Mouse (Mus musculus) stomach, embryonic 14.5 days (tissue): Measurements from ENCODE around the gene Sgms1. TPM values are rescaled to one million over a fixed set of nuclear protein-coding genes. Genes with fewer than 3 reads are reported as not detected.

Source experiments
- ATAC-seq: fragments of 200-750 bp; cut with Nextera tagmentation; 2 replicates; pipeline ENCODE4 v1.8.0; 2017; ENCODE audit warnings: low read depth, moderate TSS enrichment; ENCODE audit not compliant: insufficient number of reproducible peaks, insufficient read depth, low FRiP score
- H3K27ac ChIP-seq: fragments of 300-500 bp; sonication (generic); 2 replicates; pipeline ENCODE4 v1.5.1; 2014; ENCODE audit warnings: mild to moderate bottlenecking, low read length, moderate library complexity, mixed read lengths
- H3K27me3 ChIP-seq: fragments of 300-500 bp; sonication (generic); 2 replicates; pipeline ENCODE4 v1.6.1; 2014; ENCODE audit warnings: low read length, control low read depth, mixed read lengths; ENCODE audit not compliant: control insufficient read depth, insufficient read depth
- H3K36me3 ChIP-seq: fragments of 300-500 bp; sonication (generic); 2 replicates; pipeline ENCODE4 v1.6.1; 2014; ENCODE audit warnings: mild to moderate bottlenecking, control low read depth, low read length, moderate library complexity, mixed read lengths; ENCODE audit not compliant: control insufficient read depth, insufficient read depth
- H3K4me1 ChIP-seq: fragments of 300-500 bp; sonication (generic); 2 replicates; pipeline ENCODE4 v1.6.1; 2014; ENCODE audit warnings: low read length, control low read depth, mixed read lengths; ENCODE audit not compliant: control insufficient read depth, insufficient read depth
- H3K4me2 ChIP-seq: fragments of 300-500 bp; sonication (generic); replicated peaks from 2 replicates; pipeline ENCODE4 v1.6.1; 2014; ENCODE audit warnings: low read depth, low read length, control low read depth
- H3K4me3 ChIP-seq: fragments of 300-500 bp; sonication (generic); 2 replicates; pipeline ENCODE4 v1.5.1; 2014; ENCODE audit warnings: low read depth, low read length, control low read depth
- H3K9ac ChIP-seq: fragments of 300-500 bp; sonication (generic); replicated peaks from 2 replicates; pipeline ENCODE4 v1.6.1; 2014; ENCODE audit warnings: low read depth, mild to moderate bottlenecking, control low read depth, low read length, moderate library complexity, mixed read lengths
- H3K9me3 ChIP-seq: fragments of 300-500 bp; sonication (generic); 2 replicates; pipeline ENCODE4 v1.6.1; 2016; ENCODE audit warnings: low read depth, low read length, control low read depth; ENCODE audit not compliant: control insufficient read depth
- WGBS: fragments of 180-500 bp; shearing (Covaris S2); extraction: QIAGEN DNeasy Blood & Tissue Kit; methylation state at CpG from one replicate; pipeline ENCODE4 v1.1.7; 2014; 5-methylcytosine and 5-hydroxymethylcytosine counted together
- polyA plus RNA-seq: library from polyadenylated mRNA; unstranded; fragments of >200 nt; fragmentation: Nextera tagmentation; extraction: Ambion mirVana; gene quantifications from 2 replicates; pipeline ENCODE4 v1.2.1, GENCODE M21; 2014

The Sgms1 gene
- 50.9 and 51.2 TPM in 2 replicates for polyA plus RNA-seq

DNA sequence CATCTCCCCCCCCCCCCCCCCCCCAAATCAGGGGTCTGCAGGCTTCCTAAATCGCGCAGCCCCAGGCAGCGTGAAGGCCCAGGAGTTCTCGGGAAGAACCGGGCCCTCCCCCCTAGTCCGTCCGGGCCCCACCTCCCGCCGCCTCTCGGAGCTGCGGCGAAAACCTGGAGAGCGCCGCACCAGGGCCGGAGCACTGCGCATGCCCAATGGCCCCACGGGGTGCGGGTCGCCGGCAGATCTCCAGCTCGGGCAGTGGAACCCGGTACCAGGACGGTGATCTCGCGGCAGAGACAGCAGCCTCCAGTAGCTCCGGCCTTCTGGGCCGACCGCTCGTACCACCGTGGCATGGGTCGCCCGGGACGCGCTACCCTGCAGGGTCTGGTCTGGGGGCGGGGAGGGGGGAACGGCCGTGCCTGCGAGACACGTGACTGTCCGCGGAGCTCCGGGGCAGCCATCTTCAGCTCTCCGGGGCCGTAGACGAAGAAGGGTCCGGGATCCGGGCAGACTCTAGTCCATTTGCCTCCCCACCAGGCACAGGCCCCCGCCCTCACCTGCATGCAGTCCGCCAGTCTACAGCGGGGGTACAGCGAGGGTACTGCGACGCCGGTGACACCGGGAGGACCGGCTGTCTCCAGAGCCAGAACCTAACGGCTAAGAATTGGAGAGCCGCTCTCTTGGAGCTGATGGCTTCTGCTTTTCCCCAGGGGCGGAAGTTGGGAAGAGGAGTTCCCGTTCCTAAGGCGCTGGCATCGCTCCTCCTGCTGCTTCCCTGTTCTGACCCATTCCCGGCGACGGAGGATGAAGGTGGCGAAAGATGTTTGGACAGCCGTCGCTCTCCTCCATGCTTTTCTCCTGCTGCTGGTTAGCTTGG lies at the start of gene Sgms1:
Sgms1 (minus strand) TSS at position 714 of the 871 bp plus-strand sequence.
- peak within 1 kb of the TSS; percentile 84 for H3K4me3 ChIP-seq
- peaks cover 9% of the 10 kb centered on the region; the same call in 1 of the 2 replicates for H3K4me1 ChIP-seq
- H3K9ac ChIP-seq: peak within 1 kb of the TSS; percentile 79
- no peaks in the 10 kb centered on the region for H3K36me3 ChIP-seq
- WGBS: under 1% methylated on average over 66 of the region's 68 CpGs
- peak within 1 kb of the TSS; percentile 96 for H3K27ac ChIP-seq
- H3K9me3 ChIP-seq: no peaks in the 10 kb centered on the region
- no peaks in the 10 kb centered on the region for H3K27me3 ChIP-seq
- ATAC-seq: peak; percentile 94
- peak within 1 kb of the TSS; percentile 96 for H3K4me2 ChIP-seq

DNA sequence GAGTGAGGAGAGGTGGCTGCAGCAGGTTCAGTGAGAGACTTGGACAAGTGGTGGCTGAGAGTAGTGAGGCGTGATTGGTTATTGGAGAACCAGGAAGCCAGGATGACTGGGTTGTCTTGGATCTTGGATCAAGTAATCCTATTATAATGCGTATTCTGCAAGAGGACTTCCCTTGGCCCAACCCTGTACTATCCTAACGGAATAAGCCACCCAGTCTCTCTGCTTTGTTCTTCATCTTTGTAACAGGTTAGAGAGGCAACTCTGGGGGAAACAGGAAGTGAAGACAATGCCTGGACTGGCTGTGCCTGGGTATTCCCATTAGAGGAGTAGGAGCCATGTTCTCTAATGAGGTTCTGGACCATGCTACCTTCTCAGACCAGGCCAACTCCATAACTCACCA lies 36.3 kb upstream of the Sgms1 start:
- no peak overlapping the region for H3K4me3 ChIP-seq
- H3K27ac ChIP-seq: no peak overlapping the region
- no peaks in the 10 kb centered on the region for H3K27me3 ChIP-seq
- H3K9me3 ChIP-seq: no peaks in the 10 kb centered on the region
- no peaks in the 10 kb centered on the region for H3K4me1 ChIP-seq
- no peak overlapping the region for H3K9ac ChIP-seq
- no peak for ATAC-seq
- WGBS: 93% methylated on average over 3 of the region's 3 CpGs
- no peak overlapping the region for H3K4me2 ChIP-seq
- H3K36me3 ChIP-seq: no peaks in the 10 kb centered on the region

DNA sequence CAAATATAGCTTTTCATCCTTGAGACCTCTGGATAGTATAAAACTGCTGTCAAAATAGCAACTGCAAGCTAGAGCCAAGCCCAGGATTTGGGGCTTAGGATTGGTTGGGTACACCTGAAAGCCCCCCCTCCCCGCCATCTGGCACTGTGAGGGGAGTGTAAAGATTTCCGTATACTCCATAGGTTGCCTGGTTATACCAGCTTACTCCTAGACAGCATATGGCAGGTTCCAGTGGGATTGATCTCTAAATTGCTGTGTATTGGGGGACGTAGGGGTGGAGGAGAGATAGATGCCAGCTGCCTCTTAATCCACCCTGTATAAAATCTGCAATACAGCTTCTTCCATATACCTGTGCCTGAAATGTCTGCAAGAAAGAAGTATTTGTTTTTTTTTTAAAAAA lies 35.2 kb upstream of the Sgms1 start:
- Histone ChIP-seq H3K36me3 (no peaks in the 10 kb centered on the region), H3K9me3 (no peaks in the 10 kb centered on the region), H3K27me3 (no peaks in the 10 kb centered on the region), H3K4me2 (no peak overlapping the region), H3K4me3 (no peak overlapping the region), H3K9ac (no peak overlapping the region), H3K27ac (no peak overlapping the region), H3K4me1 (no peaks in the 10 kb centered on the region)
- WGBS: 79% methylated on average over 3 of the region's 3 CpGs
- no peak for ATAC-seq

GRCm38 (mm10) chr19:32419069-32419468 lies 29.6 kb upstream of the Sgms1 start:
- no peaks in the 10 kb centered on the region for H3K4me1 ChIP-seq
- H3K36me3 ChIP-seq: no peaks in the 10 kb centered on the region
- H3K4me3 ChIP-seq: no peak overlapping the region
- H3K9me3 ChIP-seq: no peaks in the 10 kb centered on the region
- no peak overlapping the region for H3K27ac ChIP-seq
- H3K27me3 ChIP-seq: no peaks in the 10 kb centered on the region
- no peak for ATAC-seq
- 39% methylated on average over 3 of the region's 3 CpGs for WGBS
- H3K9ac ChIP-seq: no peak overlapping the region
- H3K4me2 ChIP-seq: no peak overlapping the region

DNA sequence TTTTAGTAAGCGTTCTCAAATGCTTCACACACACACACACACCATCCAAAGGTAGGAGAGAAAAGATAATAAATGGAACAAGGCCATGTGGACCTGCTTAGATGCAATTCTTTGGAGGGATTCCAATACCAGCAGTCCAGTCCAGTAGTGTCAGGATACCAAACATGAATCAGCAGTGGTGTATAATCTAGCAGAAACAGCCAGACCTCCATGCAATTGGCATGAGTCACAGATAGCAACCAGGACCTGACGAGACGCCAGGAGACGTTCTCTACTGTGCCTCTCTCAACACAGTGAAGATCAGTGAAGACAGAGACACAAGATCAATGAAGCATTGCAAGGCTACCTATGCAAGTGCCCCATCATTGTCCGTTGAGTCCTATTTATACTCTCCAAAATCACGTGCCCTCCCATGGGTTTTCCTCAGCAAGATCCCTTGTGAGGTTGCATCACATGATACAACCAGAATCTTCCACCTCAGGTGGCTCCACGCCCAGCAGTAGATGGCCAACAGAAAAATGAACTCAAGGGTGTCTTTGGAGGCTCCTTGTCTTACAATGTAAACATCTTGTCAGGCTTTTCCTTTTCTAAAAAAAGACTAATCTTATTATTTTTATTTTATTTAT lies 27.3 kb upstream of the Sgms1 start:
- H3K27ac ChIP-seq: no peak overlapping the region
- no peak for ATAC-seq
- H3K9me3 ChIP-seq: no peaks in the 10 kb centered on the region
- no peak overlapping the region for H3K9ac ChIP-seq
- no peak overlapping the region for H3K4me3 ChIP-seq
- H3K27me3 ChIP-seq: no peaks in the 10 kb centered on the region
- H3K4me1 ChIP-seq: no peaks in the 10 kb centered on the region
- no peak overlapping the region for H3K4me2 ChIP-seq
- no peaks in the 10 kb centered on the region for H3K36me3 ChIP-seq
- 90% methylated on average over 7 of the region's 7 CpGs for WGBS

DNA sequence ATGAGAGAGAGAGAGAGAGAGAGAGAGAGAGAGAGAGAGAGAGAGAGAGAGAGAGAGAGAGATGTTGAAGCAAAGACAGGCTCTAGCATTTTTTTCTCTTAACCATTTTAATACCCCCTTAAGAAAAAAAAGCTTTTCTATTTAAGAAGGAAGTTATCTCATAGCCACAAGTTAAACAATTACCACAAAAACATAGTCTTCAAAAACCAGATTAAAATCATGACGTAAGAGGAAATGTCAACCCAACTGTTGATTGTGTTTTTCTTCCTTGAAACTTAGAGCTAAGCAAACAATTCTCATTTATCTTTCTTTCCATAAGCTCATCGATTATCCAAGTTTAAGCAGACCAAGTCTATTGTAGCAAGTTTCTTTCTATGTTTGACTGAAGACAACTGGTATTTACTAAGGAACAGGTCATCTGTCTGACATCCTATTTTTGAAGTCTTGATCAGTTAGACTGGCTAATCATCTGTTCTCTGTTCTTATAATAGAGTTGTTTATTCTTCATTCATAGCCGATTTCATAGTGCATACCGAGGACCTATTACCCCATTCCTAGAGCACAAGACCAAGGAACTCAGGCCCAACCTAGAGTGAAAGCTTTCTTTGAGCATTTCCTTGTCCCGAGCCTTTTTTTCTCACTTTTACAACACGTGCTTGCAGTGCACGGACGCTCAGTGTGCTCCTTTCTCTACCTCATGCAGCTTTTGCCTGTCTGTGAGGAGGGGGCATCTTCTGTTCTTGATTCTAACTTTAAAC lies 20.3 kb upstream of the Sgms1 start:
- H3K4me2 ChIP-seq: no peak overlapping the region
- 59% methylated on average over 8 of the region's 8 CpGs for WGBS
- no peaks in the 10 kb centered on the region for H3K36me3 ChIP-seq
- no peaks in the 10 kb centered on the region for H3K9me3 ChIP-seq
- H3K27me3 ChIP-seq: no peaks in the 10 kb centered on the region
- no peak overlapping the region for H3K4me3 ChIP-seq
- no peaks in the 10 kb centered on the region for H3K4me1 ChIP-seq
- no peak overlapping the region for H3K9ac ChIP-seq
- H3K27ac ChIP-seq: no peak overlapping the region
- ATAC-seq: peak; percentile 58

- Histone ChIP-seq H3K27ac (no peak overlapping the region), H3K4me2 (no peak overlapping the region), H3K9me3 (no peaks in the 10 kb centered on the region), H3K4me1 (no peaks in the 10 kb centered on the region), H3K9ac (no peak overlapping the region), H3K27me3 (no peaks in the 10 kb centered on the region), H3K4me3 (no peak overlapping the region), H3K36me3 (no peaks in the 10 kb centered on the region)
- WGBS: 66% methylated on average over 7 of the region's 7 CpGs
- no peak for ATAC-seq
Measured at GRCm38 (mm10) chr19:32406717-32407116, 17.2 kb upstream of the Sgms1 start.

GRCm38 (mm10) chr19:32404386-32404785 lies 14.9 kb upstream of the Sgms1 start:
- no peak for ATAC-seq
- H3K4me1 ChIP-seq: no peaks in the 10 kb centered on the region
- no peaks in the 10 kb centered on the region for H3K36me3 ChIP-seq
- 73% methylated on average over 5 of the region's 5 CpGs for WGBS
- no peak overlapping the region for H3K4me3 ChIP-seq
- H3K9me3 ChIP-seq: no peaks in the 10 kb centered on the region
- no peak overlapping the region for H3K27ac ChIP-seq
- H3K27me3 ChIP-seq: no peaks in the 10 kb centered on the region
- no peak overlapping the region for H3K4me2 ChIP-seq
- H3K9ac ChIP-seq: no peak overlapping the region
